Mouse (Mus musculus) liver, adult 2 months (tissue): ENCODE results near the gene Col18a1.

Experiments used
- CTCF ChIP-seq: fragments of 200-500 bp; IDR thresholded peaks from 2 replicates; pipeline ENCODE4 v1.5.1; 2011; ENCODE audit warnings: low read depth, low read length, control low read depth
- POLR2A ChIP-seq: fragments of 200-500 bp; IDR thresholded peaks from 2 replicates; pipeline ENCODE4 v1.6.1; 2011; ENCODE audit warnings: low read length, control low read depth; ENCODE audit not compliant: insufficient read depth; ENCODE audit errors: extremely low read depth

GRCm38 (mm10) chr10:77187427-77187826 is 21.1 kb upstream of the Col18a1 start:
- no peak for TF ChIP-seq CTCF
- TF ChIP-seq POLR2A, result no peak
